In the genomic region with DNA sequence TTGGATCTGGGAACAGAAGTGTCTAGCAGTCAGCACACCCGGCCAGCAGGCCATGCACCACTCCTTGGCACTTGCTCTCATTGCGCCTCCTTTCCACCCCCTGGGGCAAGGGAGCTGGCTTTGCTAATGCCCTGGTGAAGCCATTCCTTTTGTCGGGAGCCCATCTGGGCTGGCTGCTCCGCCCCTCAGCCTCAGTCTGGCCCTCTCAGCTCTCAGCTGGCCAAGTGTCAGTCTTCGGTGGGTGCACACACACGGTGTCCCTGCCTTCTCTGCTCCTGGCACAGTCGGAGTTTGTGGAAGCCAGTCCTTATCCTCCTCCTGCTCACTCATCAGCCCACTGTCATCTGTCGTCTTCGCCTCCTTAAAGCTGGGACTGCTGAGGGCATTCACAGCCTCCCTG, we compare ENCODE assay signal across 8 mouse cellular contexts.
A peak's percentile ranks its signal among the peaks of the same experiment; 100 is the strongest.
DNase-seq lines count a peak whose midpoint lies in the region; TF ChIP-seq lines count a peak whose summit lies in the region.
"Had no signal": no experiment of that assay in that cellular context is flagged by ENCODE, and none has a peak within 500 bp of the region (broad histone marks: within the 10 kb centered on the region; RNA-seq: fewer than 3 reads in every experiment).

No protein-coding gene starts in this region.

- no peak for TF ChIP-seq CTCF in brain, embryonic 14.5 days (IDR thresholded peaks at IDR 0.05; ENCODE audit: borderline replicate concordance, extremely low read depth, insufficient read depth, insufficient read length)

- intact Hi-C loops in gastrocnemius, postnatal 14 days (cut with DNase I; ENCODE audit: low total_unique reads) = no loop called here

- TF ChIP-seq POLR2A in brain, embryonic 14.5 days (IDR thresholded peaks at IDR 0.05; ENCODE audit: borderline replicate concordance, extremely low read depth, insufficient read depth, insufficient read length, poor library complexity, severe bottlenecking) = no peak

- DNase-seq in gastrocnemius, postnatal 14 days = peak; percentile 17
- no peak for DNase-seq in gastrocnemius, postnatal 4 days (ENCODE audit: low spot score in 2 of 2)
- peak; percentile 36 to 54 for DNase-seq in layer of hippocampus, postnatal 10 days (ENCODE audit: low spot score in 2 of 2)
- no peak for DNase-seq in layer of hippocampus, adult 11-12 months (ENCODE audit: low spot score)
- DNase-seq in brain, embryonic 14.5 days (ENCODE audit: low read depth) = peak; percentile 65
- DNase-seq in cerebellum, adult 9-11 months = peak; percentile 27
- no peak for DNase-seq in T-cell, adult 2 months (ENCODE audit: low spot score)
- DNase-seq: lung, embryonic 14.5 days had no signal

Comparison
In these comparisons a context has a peak if more than half of its experiments do, and no peak if none do; other contexts are left out.
1. DNase-seq: peak in gastrocnemius, postnatal 14 days (single experiment), layer of hippocampus, postnatal 10 days (2 of 2), brain, embryonic 14.5 days (single experiment) and cerebellum, adult 9-11 months (single experiment); none in gastrocnemius, postnatal 4 days (0 of 2), layer of hippocampus, adult 11-12 months (single experiment) and T-cell, adult 2 months (single experiment).